Mouse (Mus musculus) heart, embryonic 11.5 days (tissue): ENCODE data around the gene Slc44a2. TPM values are rescaled to one million over a fixed set of nuclear protein-coding genes. Genes with fewer than 3 reads are reported as not detected.
A peak's percentile ranks its signal among the peaks of the same experiment; 100 is the strongest.
"Not testable (repeated sequence)": the region's sequence is repeated elsewhere in the genome, so short reads cannot be mapped to it uniquely, and the experiment has no call there.

Experiments used
- ATAC-seq: fragments of 200-750 bp; cut with Nextera tagmentation; replicated peaks from 2 replicates; pipeline ENCODE4 v1.8.0; 2017; ENCODE audit warnings: moderate library complexity; ENCODE audit not compliant: insufficient number of reproducible peaks, low FRiP score, low TSS enrichment
- H3K27ac ChIP-seq: fragments of 300-500 bp; sonication (generic); 2 replicates; pipeline ENCODE4 v1.5.1; 2014; ENCODE audit warnings: mild to moderate bottlenecking, low read depth, low read length
- H3K27me3 ChIP-seq: fragments of 300-500 bp; sonication (generic); 2 replicates; pipeline ENCODE4 v1.6.1; 2014; ENCODE audit warnings: mild to moderate bottlenecking, low read length, mixed read lengths; ENCODE audit not compliant: control insufficient read depth, insufficient read depth
- H3K36me3 ChIP-seq: fragments of 300-500 bp; sonication (generic); 2 replicates; pipeline ENCODE4 v1.6.1; 2014; ENCODE audit warnings: mild to moderate bottlenecking, low read length, moderate library complexity, mixed read lengths; ENCODE audit not compliant: control insufficient read depth, insufficient read depth
- H3K4me1 ChIP-seq: fragments of 300-500 bp; sonication (generic); 2 replicates; pipeline ENCODE4 v1.6.1; 2014; ENCODE audit warnings: low read length; ENCODE audit not compliant: control insufficient read depth, insufficient read depth
- H3K4me2 ChIP-seq: fragments of 300-500 bp; sonication (generic); 2 replicates; pipeline ENCODE4 v1.6.1; 2014; ENCODE audit warnings: mild to moderate bottlenecking, moderate library complexity
- H3K4me3 ChIP-seq: fragments of 300-500 bp; sonication (generic); 2 replicates; pipeline ENCODE4 v1.5.1; 2014; ENCODE audit warnings: low read depth, low read length
- H3K9ac ChIP-seq: fragments of 300-500 bp; sonication (generic); 2 replicates; pipeline ENCODE4 v1.6.1; 2014; ENCODE audit warnings: mild to moderate bottlenecking, low read depth, low read length, moderate library complexity
- H3K9me3 ChIP-seq: fragments of 300-500 bp; sonication (generic); replicated peaks from 2 replicates; pipeline ENCODE4 v1.6.1; 2016; ENCODE audit warnings: low read length; ENCODE audit not compliant: control insufficient read depth
- WGBS: fragments of 180-500 bp; shearing (Covaris S2); extraction: QIAGEN DNeasy Blood & Tissue Kit; methylation state at CpG from one replicate; pipeline ENCODE4 v1.1.7; 2014; ENCODE audit not compliant: insufficient replicate concordance; 5-methylcytosine and 5-hydroxymethylcytosine counted together
- polyA plus RNA-seq: library from polyadenylated mRNA; unstranded; fragments of >200 nt; fragmentation: Nextera tagmentation; extraction: Ambion mirVana; gene quantifications from 2 replicates; pipeline ENCODE4 v1.2.1, GENCODE M21; 2014

The Slc44a2 gene
- polyA plus RNA-seq, 1 experiment from 2014 or later, result 62.3 TPM

- H3K27ac ChIP-seq, result no peak overlapping the region
These were observed 1.9 kb downstream of the Slc44a2 start for GRCm38 (mm10) chr9:21322211-21322916.

DNA sequence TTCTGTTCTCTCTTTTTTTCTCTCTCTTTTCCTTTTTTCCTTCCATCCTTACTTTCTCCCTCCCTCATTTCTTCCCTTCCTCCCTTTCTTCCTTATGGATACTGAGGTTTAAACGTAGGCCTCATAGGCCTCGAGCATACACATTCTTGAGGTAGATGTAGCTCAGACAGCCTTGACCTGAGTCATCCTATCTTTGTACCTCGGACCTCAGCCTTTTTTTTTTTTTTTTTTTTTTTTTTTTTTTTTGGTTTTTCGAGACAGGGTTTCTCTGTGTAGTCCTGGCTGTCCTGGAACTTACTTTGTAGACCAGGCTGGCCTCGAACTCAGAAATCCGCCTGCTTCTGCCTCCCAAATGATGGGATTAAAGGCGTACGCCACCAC is 2.4 kb downstream of the Slc44a2 start:
- not testable (repeated sequence) for H3K27me3 ChIP-seq, H3K4me3 ChIP-seq, ATAC-seq, H3K27ac ChIP-seq, H3K36me3 ChIP-seq, H3K9ac ChIP-seq, H3K9me3 ChIP-seq
- 85% methylated on average over 7 of the region's 8 CpGs for WGBS
- H3K4me2 ChIP-seq, result 0 out of 2 replicates have a peak overlapping the region, but pooled peaks have one; percentile 98
- H3K4me1 ChIP-seq, result peaks cover 16% of the 10 kb centered on the region

More at GRCm38 (mm10) chr9:21322211-21322916, 1.9 kb downstream of the Slc44a2 start:
- H3K27me3 ChIP-seq, result no peaks in the 10 kb centered on the region
- H3K4me2 ChIP-seq, result peak overlapping the region; percentile 98
- H3K9me3 ChIP-seq, result no peaks in the 10 kb centered on the region
- peaks cover 16% of the 10 kb centered on the region for H3K4me1 ChIP-seq
- 80% methylated on average over 19 of the region's 19 CpGs for WGBS
- peak overlapping the region; percentile 84 for H3K4me3 ChIP-seq
- H3K9ac ChIP-seq, result peak overlapping the region; percentile 90
- H3K36me3 ChIP-seq, result no peaks in the 10 kb centered on the region
- ATAC-seq, result no peak

DNA sequence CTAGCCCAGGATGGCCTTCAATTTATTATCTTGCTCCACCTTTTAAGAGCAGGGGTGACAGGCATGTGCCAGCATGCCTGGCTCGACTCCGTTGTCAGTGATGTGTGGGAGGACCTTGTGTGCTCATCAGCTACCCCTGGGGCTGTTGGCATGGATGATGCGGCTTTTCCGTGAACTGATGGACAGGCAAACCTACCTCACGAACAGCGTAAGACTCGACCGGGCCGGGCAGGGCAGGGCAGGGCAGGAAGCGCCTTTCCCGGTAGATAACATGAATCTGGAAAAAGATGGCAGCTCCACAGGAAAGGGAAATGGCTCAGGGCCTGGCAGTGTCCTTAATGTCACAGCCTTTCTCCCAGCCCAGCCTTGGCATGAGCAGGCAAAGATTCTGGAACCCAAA is 3.8 kb downstream of the Slc44a2 start:
- Histone ChIP-seq H3K27me3 (no peaks in the 10 kb centered on the region), H3K9ac (no peak overlapping the region), H3K4me1 (peaks cover 22% of the 10 kb centered on the region), H3K4me2 (no peak overlapping the region), H3K4me3 (no peak overlapping the region), H3K27ac (no peak overlapping the region), H3K36me3 (no peaks in the 10 kb centered on the region), H3K9me3 (no peaks in the 10 kb centered on the region)
- WGBS, result 71% methylated on average over 11 of the region's 11 CpGs
- no peak for ATAC-seq

DNA sequence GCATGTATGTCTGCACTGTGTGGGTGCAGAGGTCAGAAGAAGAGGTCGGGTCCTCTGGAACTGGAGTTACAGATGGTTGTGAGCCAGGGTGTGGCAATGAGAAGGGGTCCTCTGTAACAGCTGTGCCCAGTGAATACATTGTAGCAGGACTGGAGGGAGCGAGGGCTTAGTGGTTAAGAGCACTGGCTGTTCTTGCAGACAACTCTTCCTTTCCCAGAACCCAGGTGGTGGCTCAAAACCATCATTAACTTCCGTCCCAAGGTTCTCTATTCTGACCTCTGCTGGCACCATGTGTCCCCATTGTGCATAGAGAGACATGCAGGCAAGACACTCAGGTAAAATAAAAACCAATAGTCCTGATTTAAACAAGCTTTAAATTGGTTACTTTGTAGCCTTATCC is 7.1 kb downstream of the Slc44a2 start:
- ATAC-seq, result no peak
- H3K9ac ChIP-seq, result no peak overlapping the region
- H3K4me1 ChIP-seq, result peaks cover 25% of the 10 kb centered on the region
- no peak overlapping the region for H3K27ac ChIP-seq
- H3K4me3 ChIP-seq, result no peak overlapping the region
- no peak overlapping the region for H3K4me2 ChIP-seq
- H3K9me3 ChIP-seq, result no peaks in the 10 kb centered on the region
- 75% methylated on average over 3 of the region's 3 CpGs for WGBS
- H3K36me3 ChIP-seq, result no peaks in the 10 kb centered on the region
- H3K27me3 ChIP-seq, result no peaks in the 10 kb centered on the region

GRCm38 (mm10) chr9:21328041-21328440 is 7.5 kb downstream of the Slc44a2 start:
- Histone ChIP-seq H3K27ac (no peak overlapping the region), H3K4me1 (peaks cover 30% of the 10 kb centered on the region), H3K9ac (no peak overlapping the region), H3K27me3 (no peaks in the 10 kb centered on the region), H3K9me3 (no peaks in the 10 kb centered on the region), H3K4me3 (no peak overlapping the region), H3K4me2 (no peak overlapping the region), H3K36me3 (no peaks in the 10 kb centered on the region)
- 77% methylated on average over 3 of the region's 3 CpGs for WGBS
- ATAC-seq, result no peak

GRCm38 (mm10) chr9:21329041-21329440 is 8.5 kb downstream of the Slc44a2 start:
- H3K27me3 ChIP-seq, result no peaks in the 10 kb centered on the region
- no peak overlapping the region for H3K4me2 ChIP-seq
- peaks cover 30% of the 10 kb centered on the region for H3K4me1 ChIP-seq
- no peak overlapping the region for H3K9ac ChIP-seq
- H3K4me3 ChIP-seq, result no peak overlapping the region
- H3K9me3 ChIP-seq, result no peaks in the 10 kb centered on the region
- whole genome bisulfite sequencing, result 24% methylated on average over 3 of the region's 5 CpGs
- H3K36me3 ChIP-seq, result no peaks in the 10 kb centered on the region
- ATAC-seq, result no peak
- no peak overlapping the region for H3K27ac ChIP-seq

DNA sequence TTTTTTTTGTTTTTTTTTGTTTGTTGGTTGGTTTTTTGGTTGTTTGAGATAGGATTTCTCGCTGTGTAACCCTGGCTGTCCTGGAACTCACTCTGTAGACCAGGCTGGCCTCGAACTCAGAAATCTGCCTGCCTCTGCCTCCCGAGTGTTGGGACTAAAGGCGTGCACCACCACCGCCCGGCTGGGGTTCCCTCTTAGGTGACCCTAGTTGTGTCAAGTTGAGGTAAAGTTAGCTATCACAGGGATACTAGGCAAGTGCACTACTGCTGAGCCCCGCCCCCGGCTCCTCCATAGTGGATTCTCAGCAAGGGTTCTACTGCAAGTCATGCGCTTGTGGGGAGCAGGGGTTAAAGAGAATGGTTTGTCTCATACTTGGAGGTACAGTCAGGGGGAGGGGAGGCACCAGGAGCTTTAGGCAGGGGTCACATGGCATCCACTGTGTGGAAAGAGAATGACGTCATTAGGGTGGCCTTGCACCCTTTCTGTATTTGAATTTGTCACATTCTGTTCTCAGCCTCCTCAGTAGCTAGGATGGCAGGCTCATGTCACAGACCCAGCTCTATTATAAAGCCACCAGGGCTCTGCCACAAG is 9.3 kb downstream of the Slc44a2 start:
- peaks cover 30% of the 10 kb centered on the region for H3K4me1 ChIP-seq
- no peaks in the 10 kb centered on the region for H3K27me3 ChIP-seq
- 89% methylated on average over 10 of the region's 10 CpGs for WGBS
- no peak overlapping the region for H3K4me2 ChIP-seq
- H3K4me3 ChIP-seq, result no peak overlapping the region
- H3K36me3 ChIP-seq, result no peaks in the 10 kb centered on the region
- peak overlapping the region; percentile 24; the same call in 1 of the 2 replicates for H3K9ac ChIP-seq
- no peaks in the 10 kb centered on the region for H3K9me3 ChIP-seq
- no peak for ATAC-seq
- H3K27ac ChIP-seq, result peak overlapping the region; percentile 67

DNA sequence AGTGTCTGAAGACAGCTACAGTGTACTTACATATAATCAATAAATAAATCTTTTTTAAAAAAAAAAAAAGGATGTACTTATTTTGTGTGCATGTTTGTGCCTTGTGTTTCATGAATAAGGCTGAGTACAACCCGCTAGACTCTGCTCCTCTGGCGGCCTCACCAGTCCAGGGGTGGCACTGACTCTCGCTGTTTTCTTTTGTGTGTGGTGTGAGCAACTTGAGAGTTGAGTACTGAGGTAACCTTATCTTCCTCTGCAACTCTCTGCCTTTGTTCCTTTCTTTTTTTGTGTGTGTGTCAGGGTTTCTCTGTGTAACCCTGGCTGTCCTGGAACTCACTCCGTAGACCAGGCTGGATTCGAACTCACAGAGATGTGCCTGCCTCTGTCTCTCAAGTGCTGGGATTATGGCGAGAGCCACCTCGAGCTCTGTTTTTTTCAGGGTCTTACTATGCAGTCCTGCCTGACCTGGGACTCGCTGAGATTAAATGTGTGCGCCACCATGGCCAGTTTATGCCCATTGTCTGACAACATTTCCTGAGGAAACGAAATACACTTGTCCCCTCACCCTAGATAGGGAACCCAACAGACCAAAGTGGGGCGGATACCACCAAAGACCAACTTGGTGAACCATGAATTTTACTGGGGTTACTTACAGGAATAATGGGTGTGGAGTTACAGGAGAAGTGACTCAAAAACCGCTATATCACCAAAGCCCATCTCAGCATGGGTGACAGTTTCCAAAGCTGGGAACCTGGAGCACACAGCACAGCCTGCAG is 11.1 kb downstream of the Slc44a2 start:
- H3K4me3 ChIP-seq, result no peak overlapping the region
- H3K4me1 ChIP-seq, result peaks cover 37% of the 10 kb centered on the region
- H3K27me3 ChIP-seq, result no peaks in the 10 kb centered on the region
- H3K27ac ChIP-seq, result 0 out of 2 replicates have a peak overlapping the region, but pooled peaks have one; percentile 30
- H3K4me2 ChIP-seq, result no peak overlapping the region
- no peak overlapping the region for H3K9ac ChIP-seq
- H3K36me3 ChIP-seq, result no peaks in the 10 kb centered on the region
- 78% methylated on average over 12 of the region's 12 CpGs for WGBS
- no peak for ATAC-seq
- H3K9me3 ChIP-seq, result no peaks in the 10 kb centered on the region
